Mouse (Mus musculus): ENCODE data around the gene 1700028J19Rik. TPM values are rescaled to one million over a fixed set of nuclear protein-coding genes. Genes with fewer than 3 reads are reported as not detected.

The 1700028J19Rik gene
- total RNA-seq (2021): under 1 TPM; 0.61 to 0.79 TPM

DNA sequence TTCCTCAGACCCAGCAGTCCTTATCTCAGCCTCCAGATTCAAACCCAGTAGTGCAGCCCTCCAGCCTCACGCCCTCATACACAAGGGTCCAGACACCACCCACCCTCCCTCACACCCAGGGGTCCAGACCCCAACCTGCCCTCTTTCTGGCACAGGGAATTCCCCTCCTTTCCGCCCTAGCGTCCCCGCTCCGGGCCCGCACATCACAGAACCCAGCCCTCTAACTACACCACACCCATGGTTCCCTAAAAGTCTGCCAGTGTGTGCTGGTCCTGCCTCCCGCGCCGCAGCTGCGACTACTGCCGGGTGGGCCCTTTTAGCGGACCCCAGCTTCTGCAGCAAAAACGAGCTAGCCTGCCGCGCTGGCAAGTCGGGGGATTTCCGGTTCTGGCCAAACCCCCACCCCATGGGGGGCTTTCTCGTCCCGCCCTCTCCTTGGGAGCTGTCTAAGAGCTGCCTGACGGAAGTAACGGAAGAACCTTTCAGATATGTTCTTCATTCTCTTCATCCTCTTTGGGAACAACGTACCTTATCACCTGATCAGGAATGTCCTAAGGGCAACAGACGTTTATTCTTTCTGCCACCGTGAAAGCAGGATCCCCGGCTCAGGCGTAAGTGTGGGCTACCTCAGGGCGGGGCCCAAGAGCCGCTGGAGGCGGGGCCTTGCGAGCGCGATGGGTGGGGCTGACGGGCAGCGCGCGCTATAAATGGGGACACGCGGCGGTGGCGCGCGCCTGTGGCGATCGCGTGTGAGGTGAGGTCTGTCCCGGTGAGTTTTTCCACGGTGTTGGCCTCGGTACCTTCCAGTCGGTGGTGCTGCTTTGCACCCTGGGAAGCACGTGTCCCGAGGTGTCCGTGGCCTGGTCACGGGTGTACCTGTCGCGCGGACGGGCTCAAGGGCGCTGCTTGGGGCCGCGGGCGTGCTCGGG lies at the start of gene 1700028J19Rik, which contains the start of gene 2410002F23Rik:
Gene 1700028J19Rik (minus strand): TSS at position 641 of the 929 bp plus-strand sequence.
Gene 2410002F23Rik (plus strand): TSS at position 668 of the 929 bp plus-strand sequence.
- peak; percentile 94 for DNase-seq

DNA sequence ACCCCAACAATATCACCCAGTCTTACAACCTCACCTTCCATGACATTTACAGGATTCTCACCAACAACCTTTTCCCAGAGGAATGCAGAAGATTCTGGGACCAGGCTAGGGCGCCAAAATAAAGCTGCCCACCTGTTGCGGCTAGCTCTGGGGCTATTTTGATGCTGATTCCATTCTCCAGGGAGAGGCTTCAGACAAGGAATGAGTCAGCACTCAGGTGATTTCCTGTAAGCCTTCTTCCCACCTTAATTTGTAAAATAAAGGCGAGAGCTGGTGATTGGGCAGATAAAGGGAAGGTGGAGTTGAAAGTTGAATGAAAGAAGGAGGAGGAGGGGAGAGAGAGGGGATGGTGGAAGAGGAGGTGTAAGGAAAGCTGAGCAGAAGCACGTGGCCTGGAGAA lies 44.9 kb upstream of the 1700028J19Rik start:
- DNase-seq: no peak

GRCm38 (mm10) chr7:44290986-44291385 lies 44.5 kb upstream of the 1700028J19Rik start:
- no peak for DNase-seq

DNA sequence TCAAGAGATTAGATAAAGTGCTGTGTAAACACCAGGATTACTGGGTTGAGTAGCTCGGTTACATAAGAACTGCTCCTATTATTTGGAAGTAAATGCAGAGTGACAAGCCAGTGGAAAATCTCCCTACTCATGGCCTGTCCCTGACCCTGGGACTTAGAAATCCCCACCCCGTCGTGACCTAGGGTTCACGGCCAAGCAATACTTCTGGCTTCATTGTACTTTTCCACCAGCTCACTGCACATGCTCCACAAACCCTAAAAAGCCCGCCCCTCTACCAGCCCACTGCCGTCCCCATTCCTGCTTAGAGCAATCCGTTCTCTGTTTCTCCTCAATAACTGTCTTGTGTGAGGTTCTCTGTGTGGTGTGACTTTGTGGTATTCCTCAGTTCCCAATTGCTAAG lies 41.3 kb upstream of the 1700028J19Rik start:
- no peak for DNase-seq

DNA sequence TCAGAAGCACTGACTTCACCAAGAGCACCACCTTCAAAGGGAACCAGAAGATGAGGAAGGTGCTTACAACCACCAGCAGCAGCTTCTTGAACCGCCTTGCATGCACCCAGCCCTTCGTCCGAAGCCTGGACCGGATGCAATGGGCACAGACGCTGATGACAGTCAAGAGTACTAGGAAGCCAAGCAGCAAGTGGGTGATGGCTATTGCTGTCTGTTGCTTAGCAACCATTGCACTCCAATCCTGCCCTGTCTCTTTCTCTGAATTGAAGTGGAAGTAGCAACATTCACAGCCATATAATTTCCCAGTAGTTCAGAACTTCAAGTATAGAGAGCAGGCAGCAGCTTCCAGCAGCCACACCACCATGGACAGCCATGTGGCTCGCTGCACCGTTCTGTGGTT lies 35.1 kb upstream of the 1700028J19Rik start:
- DNase-seq: no peak

DNA sequence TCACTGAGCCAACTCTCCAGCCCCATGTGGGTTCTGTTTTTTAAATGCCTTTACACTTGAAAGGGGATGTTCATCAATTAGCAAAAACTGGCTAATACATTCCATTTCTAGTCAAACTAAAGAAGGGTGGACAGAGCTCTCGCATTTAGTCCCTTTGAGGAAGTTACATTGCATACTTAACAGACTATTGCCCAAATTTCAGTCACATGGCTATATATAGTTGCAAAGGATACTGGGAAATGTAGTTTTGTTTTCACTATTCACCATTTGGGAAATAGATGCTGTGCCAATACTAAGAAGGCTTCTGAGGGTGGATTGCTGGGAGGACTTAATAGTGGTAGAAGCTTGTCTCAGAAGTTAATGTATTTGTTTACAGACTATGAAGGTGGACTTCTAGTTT lies 34.5 kb upstream of the 1700028J19Rik start:
- DNase-seq: no peak

DNA sequence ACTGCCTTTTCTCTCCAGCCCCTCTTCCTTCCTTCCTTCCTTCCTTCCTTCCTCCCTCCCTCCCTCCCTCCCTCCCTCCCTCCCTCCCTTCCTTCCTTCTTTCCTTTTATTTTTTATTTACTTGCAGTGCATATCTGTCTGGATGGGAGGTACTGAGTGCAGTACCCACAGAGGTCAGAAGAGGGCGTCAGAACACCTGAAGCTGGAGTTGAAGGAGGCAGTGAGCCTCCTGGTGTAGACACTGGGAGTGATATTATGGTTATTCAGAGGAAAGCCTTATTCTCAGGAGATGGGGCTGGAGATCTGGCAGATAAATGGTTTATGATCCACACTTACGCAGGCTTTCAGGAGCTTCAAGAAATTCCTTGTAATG lies 30.7 kb upstream of the 1700028J19Rik start:
- peak; percentile 33 for DNase-seq

DNA sequence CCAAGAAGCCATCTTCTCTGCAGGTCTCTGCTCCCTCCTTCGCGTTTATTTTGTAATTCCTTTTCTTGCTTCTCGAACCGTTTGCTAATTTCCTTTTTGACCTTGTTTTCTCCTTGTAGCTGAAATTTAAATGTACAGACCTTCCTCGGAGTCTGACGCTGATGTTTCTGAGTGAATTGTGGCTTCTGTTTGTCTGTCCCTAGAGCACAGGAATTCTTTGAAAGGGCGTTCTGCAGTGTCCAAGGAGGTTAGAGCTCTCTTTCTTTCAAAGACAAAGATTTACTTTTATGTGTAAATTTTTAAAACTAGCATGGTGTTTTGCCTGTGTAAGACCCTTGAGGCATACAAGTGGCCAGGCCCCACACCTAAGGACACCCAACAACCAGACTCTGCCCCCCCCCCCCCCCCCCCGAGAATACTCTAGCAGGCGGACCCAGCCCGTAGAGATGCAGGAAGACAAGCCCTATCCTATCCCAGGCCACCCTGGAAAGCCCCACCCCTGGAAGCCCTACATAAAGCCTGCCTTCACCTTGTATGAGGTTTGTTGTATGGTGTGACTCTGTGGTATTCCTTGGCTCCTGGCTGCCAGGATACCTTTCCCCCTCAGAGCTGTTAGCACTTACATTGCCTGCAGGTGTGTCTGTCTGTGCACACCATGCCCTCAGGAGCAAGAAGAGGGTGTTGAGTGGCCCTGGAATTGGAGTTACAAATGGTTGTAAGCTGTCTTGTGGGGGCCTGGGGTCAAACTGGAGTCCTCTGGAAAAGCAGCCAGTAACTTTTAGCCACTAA lies 30.2 kb upstream of the 1700028J19Rik start:
- DNase-seq: no peak

DNA sequence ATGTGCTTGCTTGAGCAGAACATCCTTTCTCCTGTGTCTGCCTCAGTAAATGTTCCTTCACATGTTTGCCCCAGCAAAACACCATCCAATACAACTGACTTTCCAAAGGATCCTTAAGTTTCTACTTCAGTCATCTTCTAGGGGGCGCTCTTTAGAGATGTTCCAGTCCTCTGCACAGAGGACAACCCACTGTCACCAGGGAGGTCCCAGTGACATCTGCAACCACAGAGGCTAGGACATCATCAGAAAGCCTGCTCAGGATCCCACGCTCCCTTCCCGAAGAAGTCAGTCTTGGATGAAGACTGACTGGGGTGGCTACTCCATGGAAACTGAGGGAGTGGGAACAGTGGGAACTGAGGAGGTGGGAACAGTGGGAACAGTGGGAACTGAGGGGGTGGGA lies 29.1 kb upstream of the 1700028J19Rik start:
- no peak for DNase-seq

- no peak for DNase-seq
Measured at GRCm38 (mm10) chr7:44274096-44274495, 27.6 kb upstream of the 1700028J19Rik start.

GRCm38 (mm10) chr7:44273446-44273845 lies 27.0 kb upstream of the 1700028J19Rik start:
- DNase-seq: no peak

- no peak for DNase-seq
Measured at GRCm38 (mm10) chr7:44272546-44272945, 26.1 kb upstream of the 1700028J19Rik start.

DNA sequence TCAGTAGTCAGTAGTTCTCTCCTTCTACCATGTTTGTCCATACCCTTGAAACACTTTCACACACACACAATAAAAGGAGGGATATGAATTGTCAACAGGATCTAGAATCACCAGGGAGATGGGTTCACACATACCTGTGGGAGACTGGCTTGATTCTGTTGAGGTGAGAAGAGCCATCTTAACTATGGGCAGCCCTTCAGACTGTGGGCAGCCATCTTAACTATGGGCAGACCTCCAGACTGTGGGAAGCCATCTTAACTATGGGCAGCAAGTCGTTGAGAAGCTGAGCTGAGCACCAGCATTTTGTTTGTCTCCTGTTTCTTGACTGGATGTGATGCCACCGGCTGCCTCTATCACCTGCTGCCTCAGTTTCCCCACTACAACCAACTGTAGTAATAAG lies 24.8 kb upstream of the 1700028J19Rik start:
- no peak for DNase-seq

DNA sequence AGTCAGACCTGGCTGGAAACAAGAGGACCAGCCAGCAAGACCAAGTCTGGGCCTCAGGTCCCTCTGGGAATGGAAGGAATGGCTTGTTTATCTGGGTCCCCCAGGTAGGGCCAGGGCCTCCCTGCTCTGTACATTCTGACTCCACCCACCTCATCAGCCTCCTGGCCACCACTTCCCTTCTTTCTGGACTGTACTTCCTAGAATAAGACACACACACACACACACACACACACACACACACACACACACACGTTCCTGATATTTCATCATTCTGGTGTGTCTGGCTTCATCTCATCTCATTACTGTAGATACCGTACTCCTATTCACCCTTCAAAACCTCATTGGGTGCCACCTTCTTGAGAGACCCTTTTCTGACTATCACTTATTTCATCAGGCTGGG lies 22.9 kb upstream of the 1700028J19Rik start:
- no peak for DNase-seq

DNA sequence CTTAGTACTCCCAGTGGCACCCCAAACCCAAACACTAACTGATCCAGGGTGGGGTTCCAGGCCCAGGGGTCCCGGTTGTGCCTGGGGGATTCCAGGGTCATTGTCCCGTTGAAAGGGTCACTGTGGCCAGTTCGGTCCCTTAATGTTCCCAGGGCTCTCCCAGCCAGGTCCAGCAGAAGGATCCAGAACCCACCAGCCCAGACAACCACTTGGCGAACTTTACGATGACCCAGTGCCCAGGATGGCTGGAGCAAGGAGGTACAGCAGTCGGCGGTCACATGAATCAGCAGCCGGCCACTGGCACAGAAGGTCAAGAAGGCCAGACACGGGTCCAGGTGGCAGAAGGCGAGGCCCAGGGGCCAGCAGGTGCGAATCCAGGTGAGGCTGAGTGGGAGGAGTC lies 21.6 kb upstream of the 1700028J19Rik start:
- DNase-seq: no peak

GRCm38 (mm10) chr7:44262791-44263643 lies 16.5 kb upstream of the 1700028J19Rik start:
- peak; percentile 96 for DNase-seq

GRCm38 (mm10) chr7:44261147-44261546 lies 14.7 kb upstream of the 1700028J19Rik start, which contains the start of gene Gm15517:
Gene Gm15517, plus strand, starts transcription at chr7:44261447.
- no peak for DNase-seq

- no peak for DNase-seq
Measured at GRCm38 (mm10) chr7:44260410-44260809, 13.9 kb upstream of the 1700028J19Rik start.

- DNase-seq: no peak
Measured at GRCm38 (mm10) chr7:44257278-44257677, 10.8 kb upstream of the 1700028J19Rik start, which contains the start of gene Acp4. Gene Acp4, minus strand, starts transcription at chr7:44257378.

GRCm38 (mm10) chr7:44254930-44255329 lies 8.4 kb upstream of the 1700028J19Rik start:
- DNase-seq: peak; percentile 27

DNA sequence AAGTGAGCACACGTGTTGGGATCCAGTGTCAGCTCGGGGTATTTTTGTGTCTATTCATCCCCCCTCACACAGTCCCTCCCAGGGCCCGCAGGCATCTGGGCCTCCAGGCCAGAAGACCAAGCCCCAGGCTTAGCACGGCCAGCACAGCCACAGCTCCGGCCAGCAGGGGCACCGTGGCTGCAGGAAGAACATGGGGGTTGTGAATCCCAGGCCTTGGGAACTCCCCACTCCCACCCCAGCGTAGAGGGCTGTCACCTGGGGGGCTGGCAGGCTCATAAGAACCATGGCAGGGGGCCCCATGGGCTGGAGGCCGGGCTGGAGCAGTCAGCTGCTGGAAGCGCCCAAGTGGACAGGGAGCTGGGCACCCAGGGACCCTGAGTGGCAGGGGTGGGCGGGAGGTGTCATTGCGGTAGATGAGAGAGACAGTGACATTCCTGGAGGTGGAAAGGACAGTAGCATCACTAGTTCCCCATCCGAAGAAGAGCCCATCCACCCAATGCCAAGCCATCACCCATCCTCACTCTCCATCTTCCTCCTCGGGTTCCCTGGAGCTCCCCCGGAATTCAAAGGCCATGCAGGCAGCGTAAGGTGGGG lies 6.6 kb upstream of the 1700028J19Rik start:
- DNase-seq: no peak

All from heart, postnatal 4 days (tissue).